8 mouse cellular contexts compared by ENCODE assay signal in genomic region chr17:83645226-83645808, GRCm38 (mm10). TPM values are rescaled to one million over a fixed set of nuclear protein-coding genes. Genes with fewer than 3 reads are reported as not detected.
DNase-seq lines count a peak whose midpoint lies in the region; ATAC-seq and TF ChIP-seq lines count a peak whose summit lies in the region.

No protein-coding gene starts in this region.

- TF ChIP-seq POLR2A in liver, adult 2 months (IDR thresholded peaks at IDR 0.05; ENCODE audit: extremely low read depth, insufficient read depth, low read length), result no peak

- H3K4me2 ChIP-seq in hindbrain, postnatal 0 days (ENCODE audit: low read depth, low read length), result no peak overlapping the region
- no peak overlapping the region for H3K4me2 ChIP-seq in hindbrain, embryonic 16.5 days (ENCODE audit: low read length)
- H3K4me2 ChIP-seq in heart, embryonic 14.5 days (ENCODE audit: low read length), result no peak overlapping the region

- peak; percentile 35 for DNase-seq in hindbrain, postnatal 0 days (ENCODE audit: low spot score)
- DNase-seq in adrenal gland, adult 2 months, result peak; percentile 83
- peak; percentile 95 for DNase-seq in liver, adult 2 months (ENCODE audit: extremely low read depth, low read depth, low spot score)
- peak; percentile 57 for DNase-seq in skeletal muscle tissue, adult 2 months (ENCODE audit: low read depth, low spot score)
- DNase-seq in layer of hippocampus, adult 9-11 months, result no peak
- DNase-seq in left cerebral cortex, adult 2 months (ENCODE audit: extremely low spot score in 1 of 2, low spot score in 2 of 2), result no peak

- no peak overlapping the region for H3K9ac ChIP-seq in hindbrain, postnatal 0 days (replicated peaks; ENCODE audit: low read length)
- H3K9ac ChIP-seq in hindbrain, embryonic 16.5 days (ENCODE audit: low read depth, low read length), result no peak overlapping the region
- H3K9ac ChIP-seq in heart, embryonic 14.5 days (ENCODE audit: low read length), result no peak overlapping the region
- H3K9ac ChIP-seq in liver, adult 2 months (ENCODE audit: low read depth, low read length), result no peak overlapping the region

- intact Hi-C loops in left cerebral cortex, adult 2 months (cut with DNase I), result no loop called here

- ATAC-seq in hindbrain, postnatal 0 days, result no peak
- no peak for ATAC-seq in hindbrain, embryonic 16.5 days
- ATAC-seq in heart, embryonic 14.5 days (ENCODE audit: insufficient number of reproducible peaks, insufficient read depth, low FRiP score, low read depth), result peak; percentile 81

- no peak overlapping the region for H3K27ac ChIP-seq in hindbrain, postnatal 0 days
- no peak overlapping the region for H3K27ac ChIP-seq in hindbrain, embryonic 16.5 days (ENCODE audit: low read depth, low read length)
- no peak overlapping the region for H3K27ac ChIP-seq in heart, embryonic 14.5 days (replicated peaks in 1 of 2; ENCODE audit: control insufficient read depth in 1 of 2, insufficient read depth in 1 of 2, low read depth in 2 of 2, low read length in 2 of 2)
- H3K27ac ChIP-seq in liver, adult 2 months (replicated peaks; ENCODE audit: insufficient read depth, low read depth, low read length), result no peak overlapping the region
- H3K27ac ChIP-seq in left cerebral cortex, adult 2 months, result no peak overlapping the region

- 56% methylated on average over 9 of the region's 9 CpGs for WGBS in hindbrain, postnatal 0 days
- 67% methylated on average over 8 of the region's 9 CpGs for WGBS in hindbrain, embryonic 16.5 days
- 33% methylated on average over 9 of the region's 9 CpGs for WGBS in heart, embryonic 14.5 days
- 33% methylated on average over 9 of the region's 9 CpGs for WGBS in liver, adult 2 months

- no peak overlapping the region for H3K4me3 ChIP-seq in hindbrain, postnatal 0 days (ENCODE audit: low read length)
- H3K4me3 ChIP-seq in hindbrain, embryonic 16.5 days (ENCODE audit: low read length), result no peak overlapping the region
- H3K4me3 ChIP-seq in heart, embryonic 14.5 days (ENCODE audit: control insufficient read depth in 1 of 2, insufficient read depth in 1 of 2, low read depth in 1 of 2, low read length in 2 of 2), result no peak overlapping the region
- no peak overlapping the region for H3K4me3 ChIP-seq in liver, adult 2 months (ENCODE audit: insufficient read depth, low read depth, low read length)
- no peak overlapping the region for H3K4me3 ChIP-seq in left cerebral cortex, adult 2 months

- no peaks in the 10 kb centered on the region for H3K27me3 ChIP-seq in hindbrain, postnatal 0 days (ENCODE audit: insufficient read depth, low read length)
- H3K27me3 ChIP-seq in hindbrain, embryonic 16.5 days (replicated peaks; ENCODE audit: control insufficient read depth, insufficient read depth, low read length), result no peaks in the 10 kb centered on the region
- H3K27me3 ChIP-seq in heart, embryonic 14.5 days (ENCODE audit: control insufficient read depth, insufficient read depth, low read length), result no peaks in the 10 kb centered on the region
- H3K27me3 ChIP-seq in liver, adult 2 months (ENCODE audit: control insufficient read depth, insufficient read depth, low read length), result no peaks in the 10 kb centered on the region

- H3K4me1 ChIP-seq in hindbrain, postnatal 0 days (ENCODE audit: insufficient read depth, low read length), result no peaks in the 10 kb centered on the region
- no peaks in the 10 kb centered on the region for H3K4me1 ChIP-seq in hindbrain, embryonic 16.5 days (ENCODE audit: control insufficient read depth, insufficient read depth, low read depth, low read length)
- 0 out of 4 replicates have a peak, but pooled peaks cover 0 to 2% of the 10 kb centered on the region in 2 experiments for H3K4me1 ChIP-seq in heart, embryonic 14.5 days (ENCODE audit: control insufficient read depth in 2 of 2, insufficient read depth in 2 of 2, low read length in 2 of 2)
- peaks cover 6% of the 10 kb centered on the region; the same call in 1 of the 2 replicates for H3K4me1 ChIP-seq in liver, adult 2 months (ENCODE audit: control insufficient read depth, insufficient read depth, low read length)

- peak; percentile 36 for TF ChIP-seq CTCF in hindbrain, postnatal 0 days (IDR thresholded peaks at IDR 0.05; ENCODE audit: low read depth)
- TF ChIP-seq CTCF in liver, adult 2 months (IDR thresholded peaks at IDR 0.05; ENCODE audit: low read depth, low read length), result peak; percentile 65
- TF ChIP-seq CTCF in left cerebral cortex, adult 2 months (IDR thresholded peaks at IDR 0.05), result no peak; the same call in 1 of the 2 replicates

- no peaks in the 10 kb centered on the region for H3K9me3 ChIP-seq in hindbrain, postnatal 0 days (ENCODE audit: low read length)
- H3K9me3 ChIP-seq in hindbrain, embryonic 16.5 days (ENCODE audit: control insufficient read depth, low read length), result no peaks in the 10 kb centered on the region
- H3K9me3 ChIP-seq in heart, embryonic 14.5 days (ENCODE audit: control insufficient read depth, low read length), result no peaks in the 10 kb centered on the region

- H3K79me2 ChIP-seq in liver, adult 2 months (ENCODE audit: control insufficient read depth, insufficient read depth, low read length), result no peaks in the 10 kb centered on the region

- H3K36me3 ChIP-seq in hindbrain, postnatal 0 days (ENCODE audit: insufficient read depth, low read length), result no peaks in the 10 kb centered on the region
- no peaks in the 10 kb centered on the region for H3K36me3 ChIP-seq in hindbrain, embryonic 16.5 days (ENCODE audit: control insufficient read depth, insufficient read depth, low read length)
- H3K36me3 ChIP-seq in heart, embryonic 14.5 days (ENCODE audit: control insufficient read depth, insufficient read depth, low read length), result no peaks in the 10 kb centered on the region
- H3K36me3 ChIP-seq in liver, adult 2 months (ENCODE audit: control insufficient read depth, insufficient read depth, low read length), result no peaks in the 10 kb centered on the region

RNA-seq across cellular contexts. Expression of gene Kcng3, which starts 13.6 kb away (rescaled TPM):
- total RNA-seq in hindbrain, postnatal 0 days (2014; rRNA removed), result 2.2 and 3.2 TPM in 2 replicates
- 0.06 and 0.11 TPM in 2 replicates for polyA plus RNA-seq in hindbrain, postnatal 0 days (2015; fragmentation: Nextera tagmentation; extraction: Ambion mirVana)
- polyA plus RNA-seq in hindbrain, embryonic 16.5 days (2015; fragmentation: Nextera tagmentation; extraction: Ambion mirVana), result not detected in 2 replicates
- total RNA-seq in adrenal gland, adult 2 months (2021), result 10 to 100 TPM in 1 of 2 experiments, 1 to 10 TPM in 1; 8.9 to 13.2 TPM
- 2.7 and 3.4 TPM in 2 replicates for polyA plus RNA-seq in adrenal gland, adult 2 months (2012; rRNA removed)
- not detected in 2 replicates for polyA plus RNA-seq in heart, embryonic 14.5 days (2014; fragmentation: Nextera tagmentation; extraction: Ambion mirVana)
- 0.07 TPM in 1 of 2 replicates, not detected in the other for total RNA-seq in liver, adult 2 months (2014; rRNA removed)
- polyA plus RNA-seq in liver, adult 2 months (2012; rRNA removed), result not detected in 2 replicates
- total RNA-seq in left cerebral cortex, adult 2 months (2021), result 10 to 100 TPM; 11.6 to 12.0 TPM

Comparison
In these comparisons a context has a peak if more than half of its experiments do, and no peak if none do; other contexts are left out.
1. DNase-seq: peak in hindbrain, postnatal 0 days (single experiment), adrenal gland, adult 2 months (single experiment), liver, adult 2 months (single experiment) and skeletal muscle tissue, adult 2 months (single experiment); none in layer of hippocampus, adult 9-11 months (single experiment) and left cerebral cortex, adult 2 months (0 of 2).